Mouse (Mus musculus) testis, adult 2 months (tissue): ENCODE data around the gene Cd164.
A peak's percentile ranks its signal among the peaks of the same experiment; 100 is the strongest.

ENCODE experiments used
- CTCF ChIP-seq: fragments of 200-500 bp; IDR thresholded peaks from 2 replicates; pipeline ENCODE4 v1.5.1; 2012; ENCODE audit warnings: low read depth, mild to moderate bottlenecking, inconsistent platforms, low read length, moderate library complexity; ENCODE audit not compliant: control insufficient read depth, insufficient read depth, insufficient replicate concordance
- POLR2A ChIP-seq: fragments of 200-500 bp; IDR thresholded peaks from 2 replicates; pipeline ENCODE4 v1.6.1; 2012; ENCODE audit warnings: low read depth, mild to moderate bottlenecking, inconsistent platforms, low read length, moderate library complexity; ENCODE audit not compliant: control insufficient read depth

DNA sequence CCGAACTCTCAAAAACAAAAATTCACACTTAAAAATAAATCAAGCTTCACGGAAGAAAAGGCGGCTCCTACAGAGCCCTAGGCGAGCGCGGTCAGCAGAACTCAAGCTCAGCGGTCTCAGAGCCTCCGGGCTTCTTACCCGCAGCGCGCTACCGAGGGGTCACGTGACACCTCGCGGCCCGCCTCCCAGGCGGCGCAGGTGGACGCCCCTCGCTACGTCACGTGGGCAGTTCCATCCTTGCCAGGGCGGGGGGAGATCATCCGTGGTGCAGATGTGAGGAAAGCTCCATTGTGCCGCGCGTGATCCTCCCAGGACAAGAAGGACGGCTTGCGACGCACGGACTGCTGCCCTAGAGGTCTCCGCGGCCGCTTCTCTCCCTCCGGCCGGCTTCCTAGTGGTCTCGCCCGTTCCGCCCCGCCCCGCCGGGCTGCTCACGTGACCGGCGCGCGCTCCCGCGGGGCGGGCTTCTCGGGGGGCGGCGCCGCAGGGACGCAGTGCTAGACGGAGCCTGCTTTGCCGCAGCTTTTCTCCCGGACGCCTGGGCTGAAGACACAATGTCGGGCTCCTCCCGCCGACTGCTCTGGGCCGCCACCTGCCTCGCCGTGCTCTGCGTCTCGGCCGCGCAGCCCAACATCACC, at the start of gene Cd164:
- peak; percentile 75 for TF ChIP-seq POLR2A
- no peak for TF ChIP-seq CTCF
